Mouse (Mus musculus) bone marrow macrophage, adult 2 months (primary cell): ENCODE data around the gene Pacs2.

Experiments
- CTCF ChIP-seq: IDR thresholded peaks from 2 replicates; pipeline ENCODE4 v1.5.1; 2012; ENCODE audit warnings: low read depth, mild to moderate bottlenecking, low read length, moderate library complexity
- POLR2A ChIP-seq: IDR thresholded peaks from 2 replicates; pipeline ENCODE4 v1.6.1; 2012; ENCODE audit warnings: mild to moderate bottlenecking, low read depth, low read length, borderline replicate concordance

GRCm38 (mm10) chr12:113108528-113109283 is 94.4 kb downstream of the Pacs2 start:
- TF ChIP-seq CTCF (no peak), POLR2A (no peak)
